Mouse (Mus musculus) cerebellum, postnatal 36 days (tissue): Measurements from ENCODE around the gene Ifrd1.
"Not testable (repeated sequence)": the region's sequence is repeated elsewhere in the genome, so short reads cannot be mapped to it uniquely, and the experiment has no call there.

Experiments used
- DNase-seq, 2 experiments: peaks; one replicate each; pipeline ENCODE4 v3.0.0; 2021 to 2022; ENCODE audit warnings: mixed read lengths in 2 of 2

The Ifrd1 gene

GRCm38 (mm10) chr12:40198427-40198826 lies 49.9 kb downstream of the Ifrd1 start:
- DNase-seq, result no peak

GRCm38 (mm10) chr12:40198019-40198418 lies 50.3 kb downstream of the Ifrd1 start:
- no peak for DNase-seq

- DNase-seq, result no peak
Observed at GRCm38 (mm10) chr12:40197511-40197910, 50.8 kb downstream of the Ifrd1 start.

GRCm38 (mm10) chr12:40185474-40185873 lies 62.8 kb downstream of the Ifrd1 start:
- no peak for DNase-seq

GRCm38 (mm10) chr12:40177089-40177488 lies 71.2 kb downstream of the Ifrd1 start:
- peak in 1 of 2 experiments; percentile 7 for DNase-seq

GRCm38 (mm10) chr12:40176158-40176557 lies 72.1 kb downstream of the Ifrd1 start:
- no peak for DNase-seq

- DNase-seq, result not testable (repeated sequence)
Observed at GRCm38 (mm10) chr12:40175171-40175570, 73.1 kb downstream of the Ifrd1 start.

GRCm38 (mm10) chr12:40171637-40172036 lies 76.7 kb downstream of the Ifrd1 start:
- DNase-seq, result no peak

GRCm38 (mm10) chr12:40169675-40170074 lies 78.6 kb downstream of the Ifrd1 start:
- no peak for DNase-seq

- peak in 1 of 2 experiments; percentile 4 for DNase-seq
Observed at GRCm38 (mm10) chr12:40164621-40165020, 83.7 kb downstream of the Ifrd1 start.

GRCm38 (mm10) chr12:40160777-40161176 lies 87.5 kb downstream of the Ifrd1 start:
- DNase-seq, result no peak

GRCm38 (mm10) chr12:40154188-40154587 lies 94.1 kb downstream of the Ifrd1 start:
- no peak for DNase-seq

GRCm38 (mm10) chr12:40152353-40153069 lies 95.8 kb downstream of the Ifrd1 start:
- DNase-seq, result no peak
